Mouse (Mus musculus): ENCODE results near the gene Cep112. TPM values are rescaled to one million over a fixed set of nuclear protein-coding genes. Genes with fewer than 3 reads are reported as not detected.

Cep112 gene
- polyA plus RNA-seq, 1 experiment from 2014 or later, result 12.7 TPM

DNA sequence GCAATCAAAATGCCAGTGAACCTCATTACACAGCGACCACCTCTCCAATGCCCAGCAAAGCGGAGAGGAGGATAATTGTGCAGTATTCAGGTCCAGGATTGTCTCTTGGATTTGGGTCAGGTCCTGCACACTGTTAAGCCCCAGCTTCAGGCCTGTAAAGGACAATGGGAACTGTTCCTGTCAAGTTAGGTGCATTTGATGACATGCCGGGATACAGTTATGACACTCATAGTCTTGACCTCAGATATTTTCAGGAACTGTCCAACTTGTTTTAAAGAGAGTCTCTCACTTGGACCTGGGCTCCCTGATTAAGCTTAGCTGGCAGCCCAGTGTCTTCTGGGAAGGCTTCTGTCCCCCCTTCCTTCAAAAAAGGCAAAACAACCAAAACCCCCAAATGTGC is 1.1 kb downstream of the Cep112 start:
- no peak for ATAC-seq
- WGBS, result 80% methylated on average over 3 of the region's 3 CpGs
- Histone ChIP-seq H3K9ac (ENCODE audit: low read depth, low read length) (no peak overlapping the region), H3K36me3 (ENCODE audit: control insufficient read depth, insufficient read depth, low read length) (no peaks in the 10 kb centered on the region), H3K4me3 (ENCODE audit: low read length) (no peak overlapping the region), H3K4me2 (ENCODE audit: low read length) (no peak overlapping the region; the same call in 1 of the 2 replicates), H3K27me3 (replicated peaks; ENCODE audit: control insufficient read depth, insufficient read depth, low read length) (no peaks in the 10 kb centered on the region), H3K4me1 (ENCODE audit: control insufficient read depth, insufficient read depth, low read depth, low read length) (peaks cover 8% of the 10 kb centered on the region), H3K27ac (ENCODE audit: low read depth, low read length) (no peak overlapping the region), H3K9me3 (ENCODE audit: control insufficient read depth, low read length) (no peaks in the 10 kb centered on the region)

- no peak overlapping the region for H3K4me2 ChIP-seq (ENCODE audit: low read length)
- H3K4me3 ChIP-seq (ENCODE audit: low read length), result no peak overlapping the region
- no peaks in the 10 kb centered on the region for H3K36me3 ChIP-seq (ENCODE audit: control insufficient read depth, insufficient read depth, low read length)
- no peak overlapping the region for H3K9ac ChIP-seq (ENCODE audit: low read depth, low read length)
- no peaks in the 10 kb centered on the region for H3K9me3 ChIP-seq (ENCODE audit: control insufficient read depth, low read length)
- ATAC-seq, result no peak
- H3K27me3 ChIP-seq (replicated peaks; ENCODE audit: control insufficient read depth, insufficient read depth, low read length), result no peaks in the 10 kb centered on the region
- peaks cover 8% of the 10 kb centered on the region for H3K4me1 ChIP-seq (ENCODE audit: control insufficient read depth, insufficient read depth, low read depth, low read length)
- 52% methylated on average over 6 of the region's 6 CpGs for WGBS
- H3K27ac ChIP-seq (ENCODE audit: low read depth, low read length), result no peak overlapping the region
Observed at GRCm38 (mm10) chr11:108427191-108427590, 2.2 kb downstream of the Cep112 start.

- Histone ChIP-seq H3K27me3 (replicated peaks; ENCODE audit: control insufficient read depth, insufficient read depth, low read length) (no peaks in the 10 kb centered on the region), H3K4me2 (ENCODE audit: low read length) (no peak overlapping the region), H3K27ac (ENCODE audit: low read depth, low read length) (no peak overlapping the region), H3K9me3 (ENCODE audit: control insufficient read depth, low read length) (no peaks in the 10 kb centered on the region), H3K4me3 (ENCODE audit: low read length) (no peak overlapping the region), H3K36me3 (ENCODE audit: control insufficient read depth, insufficient read depth, low read length) (no peaks in the 10 kb centered on the region), H3K9ac (ENCODE audit: low read depth, low read length) (no peak overlapping the region), H3K4me1 (ENCODE audit: control insufficient read depth, insufficient read depth, low read depth, low read length) (peaks cover under 1% of the 10 kb centered on the region)
- 86% methylated on average over 2 of the region's 2 CpGs for WGBS
- ATAC-seq, result no peak
Observed at GRCm38 (mm10) chr11:108429076-108429475, 4.1 kb downstream of the Cep112 start.

GRCm38 (mm10) chr11:108443893-108444563 is 19.0 kb downstream of the Cep112 start:
- no peak for ATAC-seq
- 81% methylated on average over 11 of the region's 11 CpGs for WGBS

DNA sequence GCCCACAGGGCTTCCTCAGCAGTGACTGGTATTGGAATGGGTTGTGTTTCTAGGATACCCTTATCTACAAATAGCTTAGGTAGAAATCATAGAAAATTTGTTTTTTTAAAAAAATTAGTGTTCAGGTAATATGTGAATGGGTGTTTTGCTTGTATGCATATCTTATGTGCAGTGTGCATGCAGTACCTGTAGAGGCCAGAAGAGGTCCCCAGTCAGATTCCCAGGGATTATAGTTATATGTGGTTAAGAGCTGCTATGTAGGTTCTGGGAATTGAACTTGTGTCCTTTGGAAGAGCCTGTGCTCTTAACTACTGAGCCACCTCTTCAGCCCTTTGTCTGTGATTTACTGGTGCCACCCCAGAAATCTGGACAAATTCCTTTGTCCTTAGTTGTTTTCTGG is 22.2 kb downstream of the Cep112 start:
- Histone ChIP-seq H3K4me2 (ENCODE audit: low read length) (no peak overlapping the region), H3K4me3 (ENCODE audit: low read length) (no peak overlapping the region), H3K27me3 (replicated peaks; ENCODE audit: control insufficient read depth, insufficient read depth, low read length) (no peaks in the 10 kb centered on the region), H3K27ac (ENCODE audit: low read depth, low read length) (no peak overlapping the region), H3K36me3 (ENCODE audit: control insufficient read depth, insufficient read depth, low read length) (no peaks in the 10 kb centered on the region), H3K4me1 (ENCODE audit: control insufficient read depth, insufficient read depth, low read depth, low read length) (no peaks in the 10 kb centered on the region), H3K9ac (ENCODE audit: low read depth, low read length) (no peak overlapping the region), H3K9me3 (ENCODE audit: control insufficient read depth, low read length) (0 out of 2 replicates have a peak, but pooled peaks cover 3% of the 10 kb centered on the region)
- no peak for ATAC-seq

More at GRCm38 (mm10) chr11:108443893-108444563, 19.0 kb downstream of the Cep112 start:
- H3K36me3 ChIP-seq (ENCODE audit: control insufficient read depth, insufficient read depth, low read length), result no peaks in the 10 kb centered on the region
- no peak overlapping the region for H3K27ac ChIP-seq (ENCODE audit: low read depth, low read length)
- no peak overlapping the region for H3K9ac ChIP-seq (ENCODE audit: low read depth, low read length)
- H3K27me3 ChIP-seq (replicated peaks; ENCODE audit: control insufficient read depth, insufficient read depth, low read length), result no peaks in the 10 kb centered on the region
- H3K9me3 ChIP-seq (ENCODE audit: control insufficient read depth, low read length), result no peaks in the 10 kb centered on the region
- no peak overlapping the region for H3K4me3 ChIP-seq (ENCODE audit: low read length)
- no peaks in the 10 kb centered on the region for H3K4me1 ChIP-seq (ENCODE audit: control insufficient read depth, insufficient read depth, low read depth, low read length)
- no peak overlapping the region for H3K4me2 ChIP-seq (ENCODE audit: low read length)

GRCm38 (mm10) chr11:108449811-108450210 is 24.8 kb downstream of the Cep112 start:
- Histone ChIP-seq H3K27me3 (replicated peaks; ENCODE audit: control insufficient read depth, insufficient read depth, low read length) (no peaks in the 10 kb centered on the region), H3K4me1 (ENCODE audit: control insufficient read depth, insufficient read depth, low read depth, low read length) (no peaks in the 10 kb centered on the region), H3K36me3 (ENCODE audit: control insufficient read depth, insufficient read depth, low read length) (no peaks in the 10 kb centered on the region), H3K9me3 (ENCODE audit: control insufficient read depth, low read length) (0 out of 2 replicates have a peak, but pooled peaks cover 3% of the 10 kb centered on the region), H3K9ac (ENCODE audit: low read depth, low read length) (no peak overlapping the region), H3K4me3 (ENCODE audit: low read length) (no peak overlapping the region), H3K4me2 (ENCODE audit: low read length) (no peak overlapping the region), H3K27ac (ENCODE audit: low read depth, low read length) (no peak overlapping the region)
- ATAC-seq, result no peak
- 29% methylated on average over 3 of the region's 3 CpGs for WGBS

DNA sequence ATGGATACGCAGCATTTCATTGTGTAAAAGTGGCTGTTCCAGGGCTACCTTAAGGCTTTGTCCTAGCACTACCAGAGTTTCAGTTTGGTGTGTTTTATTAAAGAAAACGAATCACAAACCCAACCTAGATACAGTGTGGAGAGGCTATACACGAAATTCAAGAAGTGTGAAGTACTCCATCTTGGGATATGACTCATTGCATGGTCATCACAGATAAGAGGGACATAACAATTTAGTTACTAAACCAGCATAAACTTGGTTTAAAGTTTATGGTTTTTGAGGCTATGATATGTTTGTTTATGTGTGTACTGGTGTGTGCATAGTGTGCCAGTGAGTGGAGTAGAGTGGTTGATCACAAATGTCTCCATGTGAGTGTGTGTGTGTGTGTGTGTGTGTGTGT is 34.6 kb downstream of the Cep112 start:
- Histone ChIP-seq H3K9me3 (ENCODE audit: control insufficient read depth, low read length) (no peaks in the 10 kb centered on the region), H3K4me2 (ENCODE audit: low read length) (no peak overlapping the region)

GRCm38 (mm10) chr11:108464138-108464537 is 39.1 kb downstream of the Cep112 start:
- H3K4me3 ChIP-seq (ENCODE audit: low read length), result no peak overlapping the region
- H3K4me2 ChIP-seq (ENCODE audit: low read length), result no peak overlapping the region
- H3K27ac ChIP-seq (ENCODE audit: low read depth, low read length), result no peak overlapping the region
- 85% methylated on average over 8 of the region's 8 CpGs for WGBS
- H3K9me3 ChIP-seq (ENCODE audit: control insufficient read depth, low read length), result no peaks in the 10 kb centered on the region
- no peak overlapping the region for H3K9ac ChIP-seq (ENCODE audit: low read depth, low read length)
- no peaks in the 10 kb centered on the region for H3K36me3 ChIP-seq (ENCODE audit: control insufficient read depth, insufficient read depth, low read length)
- ATAC-seq, result no peak
- no peaks in the 10 kb centered on the region for H3K27me3 ChIP-seq (replicated peaks; ENCODE audit: control insufficient read depth, insufficient read depth, low read length)
- no peaks in the 10 kb centered on the region for H3K4me1 ChIP-seq (ENCODE audit: control insufficient read depth, insufficient read depth, low read depth, low read length)

More for the DNA sequence above, 34.6 kb downstream of the Cep112 start:
- H3K9ac ChIP-seq (ENCODE audit: low read depth, low read length), result no peak overlapping the region
- no peak overlapping the region for H3K27ac ChIP-seq (ENCODE audit: low read depth, low read length)
- WGBS, result 90% methylated on average over 3 of the region's 3 CpGs
- H3K36me3 ChIP-seq (ENCODE audit: control insufficient read depth, insufficient read depth, low read length), result no peaks in the 10 kb centered on the region
- H3K27me3 ChIP-seq (replicated peaks; ENCODE audit: control insufficient read depth, insufficient read depth, low read length), result no peaks in the 10 kb centered on the region
- H3K4me3 ChIP-seq (ENCODE audit: low read length), result no peak overlapping the region
- ATAC-seq, result no peak
- no peaks in the 10 kb centered on the region for H3K4me1 ChIP-seq (ENCODE audit: control insufficient read depth, insufficient read depth, low read depth, low read length)

DNA sequence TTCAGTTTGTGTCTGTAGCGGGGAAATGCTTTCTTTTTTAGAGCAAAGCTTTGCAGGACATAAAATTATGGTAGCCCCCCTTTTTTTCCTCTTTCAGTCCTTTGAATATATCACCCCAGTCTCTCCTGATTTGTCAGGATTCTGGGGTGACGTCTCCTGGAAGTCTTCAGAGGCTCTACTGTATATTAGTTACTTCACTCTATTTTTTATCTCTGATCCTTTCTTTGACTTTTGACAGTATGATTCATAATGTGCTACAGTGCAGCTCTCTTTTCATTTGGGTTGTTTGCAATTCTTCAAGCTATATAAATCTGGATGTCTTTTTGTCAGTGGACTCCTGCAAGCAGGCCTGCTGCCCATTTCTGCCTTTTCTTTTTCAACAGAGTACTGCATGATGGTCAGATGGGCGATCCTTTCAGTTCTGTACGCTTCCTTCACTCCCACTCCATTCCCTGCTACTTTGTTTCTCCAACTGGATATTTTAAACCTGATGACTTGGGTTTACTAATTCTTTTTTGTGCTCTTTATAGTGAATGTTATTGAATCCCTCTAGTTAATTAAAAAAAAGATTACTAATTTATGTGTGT is 39.8 kb downstream of the Cep112 start:
- no peaks in the 10 kb centered on the region for H3K4me1 ChIP-seq (ENCODE audit: control insufficient read depth, insufficient read depth, low read depth, low read length)
- H3K27me3 ChIP-seq (replicated peaks; ENCODE audit: control insufficient read depth, insufficient read depth, low read length), result no peaks in the 10 kb centered on the region
- no peak overlapping the region for H3K9ac ChIP-seq (ENCODE audit: low read depth, low read length)
- ATAC-seq, result no peak
- no peak overlapping the region for H3K4me2 ChIP-seq (ENCODE audit: low read length)
- H3K27ac ChIP-seq (ENCODE audit: low read depth, low read length), result no peak overlapping the region
- H3K9me3 ChIP-seq (ENCODE audit: control insufficient read depth, low read length), result no peaks in the 10 kb centered on the region
- H3K36me3 ChIP-seq (ENCODE audit: control insufficient read depth, insufficient read depth, low read length), result no peaks in the 10 kb centered on the region
- WGBS, result 73% methylated on average over 4 of the region's 4 CpGs
- H3K4me3 ChIP-seq (ENCODE audit: low read length), result no peak overlapping the region
